Mouse (Mus musculus) intestine, postnatal 0 days (tissue): ENCODE measurements around the gene Ptrh2. TPM values are rescaled to one million over a fixed set of nuclear protein-coding genes. Genes with fewer than 3 reads are reported as not detected.

ENCODE experiments used
- ATAC-seq: fragments of 200-750 bp; cut with Nextera tagmentation; 2 replicates; pipeline ENCODE4 v1.8.0; 2017; ENCODE audit warnings: mild to moderate bottlenecking, moderate TSS enrichment, moderate library complexity
- H3K27ac ChIP-seq: fragments of 300-500 bp; sonication (generic); 2 replicates; pipeline ENCODE4 v1.5.1; 2014; ENCODE audit warnings: mild to moderate bottlenecking, low read depth, low read length, moderate library complexity
- H3K27me3 ChIP-seq: fragments of 300-500 bp; sonication (generic); replicated peaks from 2 replicates; pipeline ENCODE4 v1.6.1; 2014; ENCODE audit warnings: low read length, mixed read lengths; ENCODE audit not compliant: control insufficient read depth, insufficient read depth
- H3K36me3 ChIP-seq: fragments of 300-500 bp; sonication (generic); 2 replicates; pipeline ENCODE4 v1.6.1; 2014; ENCODE audit warnings: mild to moderate bottlenecking, moderate library complexity; ENCODE audit not compliant: control insufficient read depth, insufficient read depth
- H3K4me1 ChIP-seq: fragments of 300-500 bp; sonication (generic); replicated peaks from 2 replicates; pipeline ENCODE4 v1.6.1; 2014; ENCODE audit warnings: antibody characterized with exemption, low read length, mixed read lengths; ENCODE audit not compliant: control insufficient read depth, insufficient read depth
- H3K4me2 ChIP-seq: fragments of 300-500 bp; sonication (generic); replicated peaks from 2 replicates; pipeline ENCODE4 v1.6.1; 2014; ENCODE audit warnings: low read depth, mild to moderate bottlenecking, moderate library complexity
- H3K4me3 ChIP-seq: fragments of 300-500 bp; sonication (generic); 2 replicates; pipeline ENCODE4 v1.5.1; 2014; ENCODE audit warnings: low read depth, low read length
- H3K9ac ChIP-seq: fragments of 300-500 bp; sonication (generic); 2 replicates; pipeline ENCODE4 v1.6.1; 2014; ENCODE audit warnings: mild to moderate bottlenecking, low read depth, low read length
- H3K9me3 ChIP-seq: fragments of 300-500 bp; sonication (generic); 2 replicates; pipeline ENCODE4 v1.6.1; 2016; ENCODE audit warnings: mixed run types; ENCODE audit not compliant: control insufficient read depth
- CTCF ChIP-seq: sonication (generic); IDR thresholded peaks from 2 replicates; pipeline ENCODE4 v1.5.1; 2016; ENCODE audit warnings: low read depth, mild to moderate bottlenecking, control low read depth, antibody characterized with exemption, moderate library complexity
- WGBS: fragments of 180-500 bp; shearing (Covaris S2); extraction: QIAGEN DNeasy Blood & Tissue Kit; methylation state at CpG from one replicate; pipeline ENCODE4 v1.1.7; 2014; 5-methylcytosine and 5-hydroxymethylcytosine counted together
- polyA plus RNA-seq: library from polyadenylated mRNA; unstranded; fragments of >200 nt; fragmentation: Nextera tagmentation; extraction: Ambion mirVana; gene quantifications from 2 replicates; pipeline ENCODE4 v1.2.1, GENCODE M21; 2015

Ptrh2 gene
- polyA plus RNA-seq, 1 experiment from 2014 or later, result 14.2 TPM

GRCm38 (mm10) chr11:86690383-86690782 lies 6.6 kb downstream of the Ptrh2 start:
- H3K36me3 ChIP-seq, result peaks cover 43% of the 10 kb centered on the region
- no peak overlapping the region for H3K4me3 ChIP-seq
- 79% methylated on average over 3 of the region's 3 CpGs for WGBS
- no peak overlapping the region for H3K27ac ChIP-seq
- H3K27me3 ChIP-seq, result no peaks in the 10 kb centered on the region
- no peaks in the 10 kb centered on the region for H3K9me3 ChIP-seq
- no peak overlapping the region for H3K4me2 ChIP-seq
- no peak for ATAC-seq
- no peak for TF ChIP-seq CTCF
- 0 out of 2 replicates have a peak, but pooled peaks cover 2% of the 10 kb centered on the region for H3K4me1 ChIP-seq
- no peak overlapping the region for H3K9ac ChIP-seq

DNA sequence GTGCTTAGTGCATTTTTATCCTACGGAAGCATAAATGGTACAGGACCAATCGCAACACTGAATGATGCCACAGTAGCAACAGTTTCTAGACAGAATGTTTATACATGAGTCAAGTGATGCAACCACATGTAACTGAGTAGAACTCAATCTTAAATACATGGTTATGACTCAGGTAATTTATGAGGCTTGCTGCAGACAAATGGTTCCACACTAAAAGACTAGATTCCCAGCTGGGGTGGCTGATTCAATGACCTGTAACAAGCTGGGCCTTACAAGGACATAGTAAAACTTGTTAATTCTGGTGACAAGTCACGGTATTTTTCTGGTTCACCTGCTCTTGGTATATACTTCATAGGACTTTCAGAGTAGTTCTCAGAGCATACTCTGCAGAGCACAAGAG lies 7.7 kb downstream of the Ptrh2 start:
- no peak; the same call in 1 of the 2 replicates for ATAC-seq
- H3K4me1 ChIP-seq, result no peaks in the 10 kb centered on the region
- H3K36me3 ChIP-seq, result peaks cover 53% of the 10 kb centered on the region
- no peak overlapping the region for H3K4me2 ChIP-seq
- no peak overlapping the region for H3K27ac ChIP-seq
- no peaks in the 10 kb centered on the region for H3K9me3 ChIP-seq
- H3K4me3 ChIP-seq, result no peak overlapping the region
- 88% methylated on average over 3 of the region's 3 CpGs for WGBS
- no peaks in the 10 kb centered on the region for H3K27me3 ChIP-seq
- H3K9ac ChIP-seq, result no peak overlapping the region
- no peak for TF ChIP-seq CTCF

- Histone ChIP-seq H3K9ac (no peak overlapping the region), H3K4me3 (no peak overlapping the region), H3K9me3 (no peaks in the 10 kb centered on the region), H3K27ac (no peak overlapping the region), H3K4me1 (no peaks in the 10 kb centered on the region), H3K36me3 (peaks cover 58% of the 10 kb centered on the region), H3K4me2 (no peak overlapping the region), H3K27me3 (no peaks in the 10 kb centered on the region)
- TF ChIP-seq CTCF, result no peak
- 83% methylated on average over 2 of the region's 2 CpGs for WGBS
- no peak for ATAC-seq
These were observed 8.2 kb downstream of the Ptrh2 start for GRCm38 (mm10) chr11:86691956-86692355.

DNA sequence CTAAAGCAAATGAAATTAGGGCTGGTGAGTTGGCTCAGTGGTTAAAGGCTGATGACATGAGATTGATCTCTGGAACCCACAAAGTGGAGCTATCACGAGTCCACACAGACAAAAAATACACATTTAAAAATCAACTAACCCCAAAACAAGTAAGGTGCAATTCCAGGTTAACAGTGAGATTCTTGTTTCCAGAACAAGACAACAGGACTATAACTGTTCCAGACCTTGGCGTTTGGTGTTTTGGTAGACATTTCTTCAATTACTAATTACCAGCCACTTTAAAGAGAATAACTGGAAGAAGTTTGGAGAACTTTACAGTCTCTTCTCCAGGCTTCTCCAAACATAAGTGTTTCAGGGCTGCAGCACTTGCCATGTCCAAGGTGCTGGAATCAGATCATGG lies 8.8 kb downstream of the Ptrh2 start:
- Histone ChIP-seq H3K36me3 (peaks cover 63% of the 10 kb centered on the region), H3K27me3 (no peaks in the 10 kb centered on the region), H3K4me2 (no peak overlapping the region), H3K27ac (no peak overlapping the region; the same call in 1 of the 2 replicates), H3K4me3 (no peak overlapping the region), H3K9me3 (no peaks in the 10 kb centered on the region), H3K4me1 (no peaks in the 10 kb centered on the region), H3K9ac (no peak overlapping the region)
- ATAC-seq, result no peak
- 78% methylated on average over 2 of the region's 2 CpGs for WGBS
- no peak for TF ChIP-seq CTCF

DNA sequence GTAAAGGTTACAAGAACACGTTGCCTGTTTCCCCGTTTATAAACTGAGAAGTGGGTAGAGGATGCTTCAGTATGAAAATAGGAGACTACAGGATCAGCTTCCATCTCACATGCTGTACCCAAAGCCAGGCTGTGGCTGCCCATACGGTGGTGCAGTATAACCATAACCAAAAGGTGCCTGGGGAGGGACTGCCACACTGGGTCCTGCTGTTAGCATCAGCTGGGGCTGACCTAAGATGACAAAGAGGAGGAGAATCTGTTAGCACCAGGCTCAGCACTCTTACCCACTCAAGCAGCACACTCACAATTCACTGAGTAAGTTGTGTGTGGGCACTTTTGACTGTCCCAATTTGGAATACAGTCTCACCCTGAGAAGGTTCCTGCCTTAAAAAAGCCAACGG lies 11.7 kb downstream of the Ptrh2 start:
- Histone ChIP-seq H3K4me1 (no peaks in the 10 kb centered on the region), H3K36me3 (peaks cover 79% of the 10 kb centered on the region), H3K9ac (no peak overlapping the region), H3K9me3 (no peaks in the 10 kb centered on the region), H3K4me2 (no peak overlapping the region), H3K27me3 (no peaks in the 10 kb centered on the region), H3K27ac (no peak overlapping the region), H3K4me3 (no peak overlapping the region)
- no peak for TF ChIP-seq CTCF
- 84% methylated on average over 4 of the region's 4 CpGs for WGBS
- ATAC-seq, result no peak

- H3K9ac ChIP-seq, result no peak overlapping the region
- H3K4me1 ChIP-seq, result no peaks in the 10 kb centered on the region
- TF ChIP-seq CTCF, result no peak
- no peaks in the 10 kb centered on the region for H3K9me3 ChIP-seq
- 93% methylated on average over 4 of the region's 4 CpGs for WGBS
- H3K4me3 ChIP-seq, result no peak overlapping the region
- no peak overlapping the region; the same call in 1 of the 2 replicates for H3K27ac ChIP-seq
- peaks cover 93% of the 10 kb centered on the region for H3K36me3 ChIP-seq
- no peak for ATAC-seq
- H3K27me3 ChIP-seq, result no peaks in the 10 kb centered on the region
- H3K4me2 ChIP-seq, result no peak overlapping the region
These were observed 17.4 kb downstream of the Ptrh2 start for GRCm38 (mm10) chr11:86701151-86701550.

DNA sequence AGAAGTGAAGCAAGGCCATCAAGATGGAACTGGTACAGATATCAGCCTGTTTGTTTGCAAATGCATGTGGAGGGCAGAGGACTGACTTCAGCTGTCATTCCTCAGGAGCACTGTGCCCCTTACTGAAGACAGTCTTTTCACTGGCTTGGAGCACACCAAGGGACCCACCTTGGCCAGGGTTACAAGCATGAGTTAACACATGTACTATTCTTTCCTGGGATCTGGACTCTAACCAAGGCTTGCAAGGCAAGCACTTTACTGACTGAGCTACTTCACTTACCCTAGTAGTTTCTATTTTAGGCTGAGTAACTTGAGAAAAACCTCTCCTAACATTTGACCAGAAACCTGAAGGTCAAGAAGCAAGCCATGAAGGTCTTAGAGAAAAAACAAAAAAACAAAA lies 30.8 kb downstream of the Ptrh2 start:
- H3K4me2 ChIP-seq, result no peak overlapping the region
- no peak overlapping the region for H3K9ac ChIP-seq
- no peaks in the 10 kb centered on the region for H3K4me1 ChIP-seq
- H3K27me3 ChIP-seq, result no peaks in the 10 kb centered on the region
- no peak overlapping the region for H3K4me3 ChIP-seq
- H3K27ac ChIP-seq, result no peak overlapping the region
- peaks cover 79% of the 10 kb centered on the region for H3K36me3 ChIP-seq
- no peaks in the 10 kb centered on the region for H3K9me3 ChIP-seq
- TF ChIP-seq CTCF, result no peak
- no peak for ATAC-seq
